Mouse (Mus musculus) liver, embryonic 11.5 days (tissue): ENCODE data around the gene Ccl2. TPM values are rescaled to one million over a fixed set of nuclear protein-coding genes. Genes with fewer than 3 reads are reported as not detected.

Experiments
- ATAC-seq: fragments of 200-750 bp; cut with Nextera tagmentation; replicated peaks from 2 replicates; pipeline ENCODE4 v1.8.0; 2017; ENCODE audit warnings: moderate number of reproducible peaks, mild to moderate bottlenecking, moderate TSS enrichment, moderate library complexity; ENCODE audit not compliant: low FRiP score
- DNase-seq: peaks from one replicate; pipeline ENCODE4 v3.0.0-alpha.2; 2017; ENCODE audit warnings: low spot score
- H3K27ac ChIP-seq: fragments of 300-500 bp; sonication (generic); 2 replicates; pipeline ENCODE4 v1.5.1; 2014; ENCODE audit warnings: mild to moderate bottlenecking, low read depth, low read length, control low read depth
- H3K27me3 ChIP-seq: fragments of 300-500 bp; sonication (generic); replicated peaks from 2 replicates; pipeline ENCODE4 v1.6.1; 2014; ENCODE audit warnings: low read length, mixed read lengths; ENCODE audit not compliant: control insufficient read depth, insufficient read depth
- H3K36me3 ChIP-seq: fragments of 300-500 bp; sonication (generic); 2 replicates; pipeline ENCODE4 v1.6.1; 2014; ENCODE audit warnings: mild to moderate bottlenecking, low read length, moderate library complexity, mixed read lengths; ENCODE audit not compliant: control insufficient read depth, insufficient read depth
- H3K4me1 ChIP-seq: fragments of 300-500 bp; sonication (generic); replicated peaks from 2 replicates; pipeline ENCODE4 v1.6.1; 2014; ENCODE audit warnings: low read length, mixed read lengths; ENCODE audit not compliant: control insufficient read depth, insufficient read depth
- H3K4me2 ChIP-seq: fragments of 300-500 bp; sonication (generic); 2 replicates; pipeline ENCODE4 v1.6.1; 2014; ENCODE audit warnings: mild to moderate bottlenecking, control low read depth, moderate library complexity
- H3K4me3 ChIP-seq: fragments of 300-500 bp; sonication (generic); 2 replicates; pipeline ENCODE4 v1.5.1; 2014; ENCODE audit warnings: low read depth, low read length, control low read depth
- H3K9ac ChIP-seq: fragments of 300-500 bp; sonication (generic); 2 replicates; pipeline ENCODE4 v1.6.1; 2014; ENCODE audit warnings: low read depth, low read length, control low read depth
- H3K9me3 ChIP-seq: fragments of 300-500 bp; sonication (generic); 2 replicates; pipeline ENCODE4 v1.6.1; 2016; ENCODE audit warnings: low read length, inconsistent platforms, mixed read lengths; ENCODE audit not compliant: control insufficient read depth
- WGBS: fragments of 180-500 bp; shearing (Covaris S2); extraction: QIAGEN DNeasy Blood & Tissue Kit; methylation state at CpG from one replicate; pipeline ENCODE4 v1.1.7; 2014; 5-methylcytosine and 5-hydroxymethylcytosine counted together
- polyA plus RNA-seq: library from polyadenylated mRNA; unstranded; fragments of >200 nt; fragmentation: Nextera tagmentation; extraction: Ambion mirVana; gene quantifications from 2 replicates; pipeline ENCODE4 v1.2.1, GENCODE M21; 2014

Gene Ccl2
- polyA plus RNA-seq, 1 experiment from 2014 or later, result 1.4 TPM

GRCm38 (mm10) chr11:82011411-82012193 lies 23.8 kb upstream of the Ccl2 start:
- Histone ChIP-seq H3K36me3 (no peaks in the 10 kb centered on the region), H3K4me2 (no peak overlapping the region), H3K27ac (no peak overlapping the region), H3K27me3 (no peaks in the 10 kb centered on the region), H3K4me1 (no peaks in the 10 kb centered on the region), H3K4me3 (no peak overlapping the region), H3K9ac (no peak overlapping the region), H3K9me3 (no peaks in the 10 kb centered on the region)
- 62% methylated on average over 8 of the region's 8 CpGs for WGBS
- DNase-seq (no peak), ATAC-seq (no peak)

- H3K4me2 ChIP-seq, result no peak overlapping the region
- no peak overlapping the region for H3K27ac ChIP-seq
- no peak overlapping the region for H3K4me3 ChIP-seq
- H3K27me3 ChIP-seq, result no peaks in the 10 kb centered on the region
- no peaks in the 10 kb centered on the region for H3K9me3 ChIP-seq
- ATAC-seq, result no peak
- H3K36me3 ChIP-seq, result no peaks in the 10 kb centered on the region
- no peaks in the 10 kb centered on the region for H3K4me1 ChIP-seq
- WGBS, result 50% methylated on average over 1 of the region's 1 CpGs
- no peak overlapping the region for H3K9ac ChIP-seq
- DNase-seq, result no peak
Measured at GRCm38 (mm10) chr11:82013756-82014155, 21.6 kb upstream of the Ccl2 start.

GRCm38 (mm10) chr11:82015066-82015465 lies 20.3 kb upstream of the Ccl2 start:
- no peak overlapping the region for H3K4me2 ChIP-seq
- H3K27ac ChIP-seq, result no peak overlapping the region
- H3K36me3 ChIP-seq, result no peaks in the 10 kb centered on the region
- H3K4me3 ChIP-seq, result no peak overlapping the region
- H3K4me1 ChIP-seq, result no peaks in the 10 kb centered on the region
- H3K27me3 ChIP-seq, result no peaks in the 10 kb centered on the region
- DNase-seq, result no peak
- H3K9me3 ChIP-seq, result no peaks in the 10 kb centered on the region
- 50% methylated on average over 2 of the region's 2 CpGs for WGBS
- ATAC-seq, result no peak
- H3K9ac ChIP-seq, result no peak overlapping the region

- Histone ChIP-seq H3K4me1 (no peaks in the 10 kb centered on the region), H3K4me2 (no peak overlapping the region), H3K36me3 (no peaks in the 10 kb centered on the region), H3K9me3 (no peaks in the 10 kb centered on the region), H3K9ac (no peak overlapping the region), H3K4me3 (no peak overlapping the region), H3K27me3 (no peaks in the 10 kb centered on the region), H3K27ac (no peak overlapping the region)
- WGBS, result 70% methylated on average over 3 of the region's 3 CpGs
- DNase-seq (no peak), ATAC-seq (no peak)
Measured at GRCm38 (mm10) chr11:82016181-82016780, 19.1 kb upstream of the Ccl2 start.

GRCm38 (mm10) chr11:82019389-82019788 lies 16.0 kb upstream of the Ccl2 start:
- WGBS, result 67% methylated on average over 2 of the region's 2 CpGs
- ATAC-seq, result no peak

GRCm38 (mm10) chr11:82019793-82020192 lies 15.6 kb upstream of the Ccl2 start:
- no peaks in the 10 kb centered on the region for H3K9me3 ChIP-seq
- H3K27me3 ChIP-seq, result no peaks in the 10 kb centered on the region
- H3K9ac ChIP-seq, result no peak overlapping the region
- no peaks in the 10 kb centered on the region for H3K4me1 ChIP-seq
- H3K27ac ChIP-seq, result no peak overlapping the region
- H3K36me3 ChIP-seq, result no peaks in the 10 kb centered on the region
- ATAC-seq (no peak), DNase-seq (no peak)
- H3K4me2 ChIP-seq, result no peak overlapping the region
- H3K4me3 ChIP-seq, result no peak overlapping the region

More at GRCm38 (mm10) chr11:82019389-82019788, 16.0 kb upstream of the Ccl2 start:
- Histone ChIP-seq H3K27ac (no peak overlapping the region), H3K9ac (no peak overlapping the region), H3K27me3 (no peaks in the 10 kb centered on the region), H3K4me3 (no peak overlapping the region), H3K9me3 (no peaks in the 10 kb centered on the region), H3K4me2 (no peak overlapping the region), H3K36me3 (no peaks in the 10 kb centered on the region), H3K4me1 (no peaks in the 10 kb centered on the region)
- DNase-seq, result no peak

- Histone ChIP-seq H3K36me3 (no peaks in the 10 kb centered on the region), H3K9me3 (no peaks in the 10 kb centered on the region), H3K4me1 (no peaks in the 10 kb centered on the region), H3K27me3 (no peaks in the 10 kb centered on the region), H3K9ac (no peak overlapping the region), H3K27ac (no peak overlapping the region), H3K4me2 (no peak overlapping the region), H3K4me3 (no peak overlapping the region)
- DNase-seq, result no peak
- no peak for ATAC-seq
- 48% methylated on average over 3 of the region's 3 CpGs for WGBS
Measured at GRCm38 (mm10) chr11:82021406-82021805, 14.0 kb upstream of the Ccl2 start.

- DNase-seq, result no peak
- no peaks in the 10 kb centered on the region for H3K4me1 ChIP-seq
- no peaks in the 10 kb centered on the region for H3K9me3 ChIP-seq
- no peaks in the 10 kb centered on the region for H3K36me3 ChIP-seq
- no peak overlapping the region for H3K4me3 ChIP-seq
- H3K27me3 ChIP-seq, result no peaks in the 10 kb centered on the region
- WGBS, result 78% methylated on average over 6 of the region's 6 CpGs
- H3K4me2 ChIP-seq, result no peak overlapping the region
- no peak overlapping the region for H3K9ac ChIP-seq
- no peak for ATAC-seq
- no peak overlapping the region for H3K27ac ChIP-seq
Measured at GRCm38 (mm10) chr11:82022504-82023056, 12.8 kb upstream of the Ccl2 start.

- H3K9ac ChIP-seq, result no peak overlapping the region
- H3K4me1 ChIP-seq, result no peaks in the 10 kb centered on the region
- no peak overlapping the region for H3K4me3 ChIP-seq
- no peak overlapping the region for H3K27ac ChIP-seq
- no peaks in the 10 kb centered on the region for H3K27me3 ChIP-seq
- H3K4me2 ChIP-seq, result no peak overlapping the region
- DNase-seq (no peak), ATAC-seq (no peak)
- no peaks in the 10 kb centered on the region for H3K9me3 ChIP-seq
- WGBS, result 74% methylated on average over 4 of the region's 4 CpGs
- no peaks in the 10 kb centered on the region for H3K36me3 ChIP-seq
Measured at GRCm38 (mm10) chr11:82023769-82024168, 11.6 kb upstream of the Ccl2 start.
